Mouse (Mus musculus): Measurements from ENCODE around the gene Gsc2.

GRCm38 (mm10) chr16:17933594-17934444 is 19.0 kb upstream of the Gsc2 start:
- TF ChIP-seq CTCF (conservative IDR thresholded peaks at IDR 0.05; ENCODE audit: low read length) = no peak
- TF ChIP-seq POU5F1 (IDR thresholded peaks at IDR 0.05; ENCODE audit: borderline replicate concordance, low read length) = no peak

Data from E14TG2a.4 (cell line).